Mouse (Mus musculus) thymus, adult 2 months (tissue): ENCODE data around the gene AC161166.1. TPM values are rescaled to one million over a fixed set of nuclear protein-coding genes. Genes with fewer than 3 reads are reported as not detected.
"Not testable (repeated sequence)": the region's sequence is repeated elsewhere in the genome, so short reads cannot be mapped to it uniquely, and the experiment has no call there.

Experiments
- DNase-seq: peaks from one replicate; pipeline ENCODE4 v3.0.0; 2021
- H3K27ac ChIP-seq: fragments of 200-500 bp; 2 replicates; pipeline ENCODE4 v1.5.1; 2012; ENCODE audit warnings: low read length, control low read depth; ENCODE audit not compliant: control insufficient read depth, insufficient read depth
- H3K27me3 ChIP-seq: fragments of 200-500 bp; 2 replicates; pipeline ENCODE4 v1.6.1; 2012; ENCODE audit warnings: mild to moderate bottlenecking, low read length, moderate library complexity, mixed read lengths; ENCODE audit not compliant: control insufficient read depth, insufficient read depth
- H3K36me3 ChIP-seq: fragments of 200-500 bp; 2 replicates; pipeline ENCODE4 v1.6.1; 2012; ENCODE audit warnings: mild to moderate bottlenecking, low read length, moderate library complexity; ENCODE audit not compliant: control insufficient read depth, insufficient read depth
- H3K4me1 ChIP-seq: fragments of 200-500 bp; replicated peaks from 2 replicates; pipeline ENCODE4 v1.6.1; 2012; ENCODE audit warnings: low read length; ENCODE audit not compliant: control insufficient read depth, insufficient read depth
- H3K4me3 ChIP-seq: fragments of 200-500 bp; 2 replicates; pipeline ENCODE4 v1.5.1; 2012; ENCODE audit warnings: mild to moderate bottlenecking, low read length, control low read depth, moderate library complexity; ENCODE audit not compliant: control insufficient read depth, insufficient read depth
- CTCF ChIP-seq: fragments of 200-500 bp; IDR thresholded peaks from 2 replicates; pipeline ENCODE4 v1.5.1; 2012; ENCODE audit warnings: mild to moderate bottlenecking, control low read depth, low read length, moderate library complexity, borderline replicate concordance; ENCODE audit not compliant: control insufficient read depth, poor library complexity, insufficient read depth; ENCODE audit errors: extremely low read depth
- POLR2A ChIP-seq: fragments of 200-500 bp; IDR thresholded peaks from 2 replicates; pipeline ENCODE4 v1.6.1; 2012; ENCODE audit warnings: mild to moderate bottlenecking, low read length, control low read depth, moderate library complexity; ENCODE audit not compliant: control insufficient read depth, poor library complexity, insufficient read depth; ENCODE audit errors: extremely low read depth
- WGBS: fragments of 180-500 bp; shearing (Covaris S2); methylation state at CpG from one replicate; pipeline ENCODE4 v1.1.7; 2018; 5-methylcytosine and 5-hydroxymethylcytosine counted together
- polyA plus RNA-seq: library from polyadenylated mRNA; depleted of rRNA; stranded (reverse); fragments of >200 nt; gene quantifications from 2 replicates; pipeline ENCODE4 v1.2.3, GENCODE M21; 2012

The AC161166.1 gene
- polyA plus RNA-seq, 1 experiment = 0.08 TPM

GRCm38 (mm10) chr7:24525686-24526420 is 13.6 kb upstream of the AC161166.1 start:
- TF ChIP-seq CTCF (no peak), POLR2A (no peak)
- H3K36me3 ChIP-seq = no peaks in the 10 kb centered on the region
- H3K4me3 ChIP-seq = no peak overlapping the region
- H3K4me1 ChIP-seq = peaks cover 6% of the 10 kb centered on the region
- DNase-seq = no peak
- no peak overlapping the region for H3K27ac ChIP-seq
- no peaks in the 10 kb centered on the region for H3K27me3 ChIP-seq
- 94% methylated on average over 12 of the region's 12 CpGs for WGBS

- no peaks in the 10 kb centered on the region for H3K36me3 ChIP-seq
- TF ChIP-seq CTCF = no peak
- no peak for TF ChIP-seq POLR2A
- H3K27me3 ChIP-seq = no peaks in the 10 kb centered on the region
- no peak overlapping the region for H3K27ac ChIP-seq
- peaks cover 6% of the 10 kb centered on the region for H3K4me1 ChIP-seq
- 81% methylated on average over 6 of the region's 6 CpGs for WGBS
- DNase-seq = no peak
- no peak overlapping the region for H3K4me3 ChIP-seq
Measured at GRCm38 (mm10) chr7:24524978-24525377, 12.7 kb upstream of the AC161166.1 start.

- Histone ChIP-seq H3K4me3 (no peak overlapping the region), H3K4me1 (no peaks in the 10 kb centered on the region; the same call in 1 of the 2 replicates), H3K27ac (no peak overlapping the region), H3K36me3 (no peaks in the 10 kb centered on the region), H3K27me3 (no peaks in the 10 kb centered on the region)
- no peak for DNase-seq
- 75% methylated on average over 6 of the region's 6 CpGs for WGBS
- TF ChIP-seq POLR2A = no peak
- no peak for TF ChIP-seq CTCF
Measured at GRCm38 (mm10) chr7:24523723-24524122, 11.5 kb upstream of the AC161166.1 start.

GRCm38 (mm10) chr7:24522805-24523204 is 10.6 kb upstream of the AC161166.1 start:
- TF ChIP-seq CTCF = no peak
- TF ChIP-seq POLR2A = no peak
- Histone ChIP-seq H3K4me1 (no peaks in the 10 kb centered on the region; the same call in 1 of the 2 replicates), H3K36me3 (no peaks in the 10 kb centered on the region), H3K27me3 (no peaks in the 10 kb centered on the region), H3K4me3 (no peak overlapping the region), H3K27ac (no peak overlapping the region)
- DNase-seq = no peak
- WGBS = 69% methylated on average over 5 of the region's 5 CpGs

- not testable (repeated sequence) for H3K4me1 ChIP-seq, H3K4me3 ChIP-seq, H3K27ac ChIP-seq, H3K36me3 ChIP-seq, DNase-seq, H3K27me3 ChIP-seq
- WGBS = 91% methylated on average over 10 of the region's 10 CpGs
Measured at GRCm38 (mm10) chr7:24520054-24520453, 7.8 kb upstream of the AC161166.1 start.

- whole genome bisulfite sequencing = 80% methylated on average over 3 of the region's 3 CpGs
- TF ChIP-seq POLR2A (no peak), CTCF (no peak)
- no peaks in the 10 kb centered on the region for H3K36me3 ChIP-seq
Measured at GRCm38 (mm10) chr7:24519130-24519529, 6.9 kb upstream of the AC161166.1 start.

GRCm38 (mm10) chr7:24517654-24518053 is 5.4 kb upstream of the AC161166.1 start:
- Histone ChIP-seq H3K27me3 (no peaks in the 10 kb centered on the region), H3K4me3 (no peak overlapping the region), H3K27ac (no peak overlapping the region), H3K36me3 (no peaks in the 10 kb centered on the region), H3K4me1 (no peaks in the 10 kb centered on the region)
- TF ChIP-seq POLR2A = no peak
- no peak for TF ChIP-seq CTCF
- no peak for DNase-seq
- WGBS = 93% methylated on average over 6 of the region's 6 CpGs

More at GRCm38 (mm10) chr7:24519130-24519529, 6.9 kb upstream of the AC161166.1 start:
- Histone ChIP-seq H3K4me3 (no peak overlapping the region), H3K27ac (no peak overlapping the region), H3K4me1 (no peaks in the 10 kb centered on the region), H3K27me3 (no peaks in the 10 kb centered on the region)
- no peak for DNase-seq
